Mouse (Mus musculus) intestine, postnatal 0 days (tissue): Measurements from ENCODE around the gene Plin4. TPM values are rescaled to one million over a fixed set of nuclear protein-coding genes. Genes with fewer than 3 reads are reported as not detected.

Experiments
- ATAC-seq: fragments of 200-750 bp; cut with Nextera tagmentation; 2 replicates; pipeline ENCODE4 v1.8.0; 2017; ENCODE audit warnings: mild to moderate bottlenecking, moderate TSS enrichment, moderate library complexity
- H3K27ac ChIP-seq: fragments of 300-500 bp; sonication (generic); 2 replicates; pipeline ENCODE4 v1.5.1; 2014; ENCODE audit warnings: mild to moderate bottlenecking, low read depth, low read length, moderate library complexity
- H3K27me3 ChIP-seq: fragments of 300-500 bp; sonication (generic); replicated peaks from 2 replicates; pipeline ENCODE4 v1.6.1; 2014; ENCODE audit warnings: low read length, mixed read lengths; ENCODE audit not compliant: control insufficient read depth, insufficient read depth
- H3K36me3 ChIP-seq: fragments of 300-500 bp; sonication (generic); 2 replicates; pipeline ENCODE4 v1.6.1; 2014; ENCODE audit warnings: mild to moderate bottlenecking, moderate library complexity; ENCODE audit not compliant: control insufficient read depth, insufficient read depth
- H3K4me1 ChIP-seq: fragments of 300-500 bp; sonication (generic); replicated peaks from 2 replicates; pipeline ENCODE4 v1.6.1; 2014; ENCODE audit warnings: antibody characterized with exemption, low read length, mixed read lengths; ENCODE audit not compliant: control insufficient read depth, insufficient read depth
- H3K4me2 ChIP-seq: fragments of 300-500 bp; sonication (generic); replicated peaks from 2 replicates; pipeline ENCODE4 v1.6.1; 2014; ENCODE audit warnings: low read depth, mild to moderate bottlenecking, moderate library complexity
- H3K4me3 ChIP-seq: fragments of 300-500 bp; sonication (generic); 2 replicates; pipeline ENCODE4 v1.5.1; 2014; ENCODE audit warnings: low read depth, low read length
- H3K9ac ChIP-seq: fragments of 300-500 bp; sonication (generic); 2 replicates; pipeline ENCODE4 v1.6.1; 2014; ENCODE audit warnings: mild to moderate bottlenecking, low read depth, low read length
- H3K9me3 ChIP-seq: fragments of 300-500 bp; sonication (generic); 2 replicates; pipeline ENCODE4 v1.6.1; 2016; ENCODE audit warnings: mixed run types; ENCODE audit not compliant: control insufficient read depth
- CTCF ChIP-seq: sonication (generic); IDR thresholded peaks from 2 replicates; pipeline ENCODE4 v1.5.1; 2016; ENCODE audit warnings: low read depth, mild to moderate bottlenecking, control low read depth, antibody characterized with exemption, moderate library complexity
- WGBS: fragments of 180-500 bp; shearing (Covaris S2); extraction: QIAGEN DNeasy Blood & Tissue Kit; methylation state at CpG from one replicate; pipeline ENCODE4 v1.1.7; 2014; 5-methylcytosine and 5-hydroxymethylcytosine counted together
- polyA plus RNA-seq: library from polyadenylated mRNA; unstranded; fragments of >200 nt; fragmentation: Nextera tagmentation; extraction: Ambion mirVana; gene quantifications from 2 replicates; pipeline ENCODE4 v1.2.1, GENCODE M21; 2015

The Plin4 gene
- polyA plus RNA-seq, 1 experiment from 2014 or later: 0.30 TPM

DNA sequence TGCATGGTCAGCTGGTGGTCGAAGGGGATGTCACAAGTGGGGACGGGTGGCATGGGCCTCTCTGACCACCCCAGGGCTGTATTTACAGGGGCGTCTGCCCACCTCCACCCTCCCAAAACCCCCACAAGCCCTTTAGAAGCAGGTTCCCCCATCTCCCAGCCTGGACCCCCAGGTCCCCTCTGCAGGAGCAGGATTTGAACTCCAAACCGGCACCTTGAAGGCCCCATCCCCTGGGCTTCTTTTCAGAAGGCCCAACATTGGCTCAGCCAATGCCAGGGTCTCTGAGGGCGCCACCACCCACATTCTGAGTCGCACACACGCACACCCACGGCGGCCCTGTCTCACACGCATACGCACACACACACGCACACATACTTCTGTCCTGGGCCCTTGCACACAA, 13.6 kb upstream of the Plin4 start:
- Histone ChIP-seq H3K27ac (no peak overlapping the region), H3K9ac (no peak overlapping the region), H3K27me3 (peaks cover 61% of the 10 kb centered on the region), H3K4me1 (no peaks in the 10 kb centered on the region; the same call in 1 of the 2 replicates), H3K9me3 (peaks cover 9% of the 10 kb centered on the region), H3K4me2 (no peak overlapping the region), H3K36me3 (peaks cover 5% of the 10 kb centered on the region; the same call in 1 of the 2 replicates), H3K4me3 (no peak overlapping the region)
- no peak for ATAC-seq
- 90% methylated on average over 12 of the region's 12 CpGs for WGBS
- no peak for TF ChIP-seq CTCF

DNA sequence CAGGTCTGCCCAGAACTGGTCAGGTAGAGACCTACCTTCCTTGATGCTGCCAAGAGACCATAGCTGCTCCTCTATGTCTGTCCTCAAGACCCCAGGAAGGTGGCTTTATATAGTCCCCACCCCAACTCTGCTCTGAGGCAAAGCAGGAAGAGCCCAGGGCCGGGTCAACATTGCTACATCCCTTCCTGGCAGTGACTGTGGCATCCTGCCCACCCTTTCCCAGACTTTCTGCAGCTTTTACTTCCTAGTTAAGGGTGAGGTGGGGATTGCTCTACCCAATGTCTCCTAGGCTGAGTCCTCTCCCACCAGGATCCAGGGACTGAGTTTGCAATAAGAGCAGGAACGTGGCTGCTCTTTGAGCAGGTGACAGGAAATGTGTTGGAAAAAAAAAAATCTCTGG, 12.2 kb upstream of the Plin4 start, which contains the start of gene Lrg1:
Gene Lrg1, minus strand, starts transcription at position 176 of the 400 bp plus-strand sequence.
- Histone ChIP-seq H3K36me3 (peaks cover 5% of the 10 kb centered on the region; the same call in 1 of the 2 replicates), H3K4me2 (no peak within 1 kb of the TSS), H3K27ac (no peak within 1 kb of the TSS), H3K4me3 (no peak within 1 kb of the TSS), H3K9me3 (peaks cover 9% of the 10 kb centered on the region), H3K27me3 (peaks cover 61% of the 10 kb centered on the region), H3K4me1 (peaks cover 4% of the 10 kb centered on the region; the same call in 1 of the 2 replicates), H3K9ac (no peak within 1 kb of the TSS)
- no peak for ATAC-seq
- TF ChIP-seq CTCF: no peak
- 53% methylated on average over 2 of the region's 2 CpGs for WGBS

DNA sequence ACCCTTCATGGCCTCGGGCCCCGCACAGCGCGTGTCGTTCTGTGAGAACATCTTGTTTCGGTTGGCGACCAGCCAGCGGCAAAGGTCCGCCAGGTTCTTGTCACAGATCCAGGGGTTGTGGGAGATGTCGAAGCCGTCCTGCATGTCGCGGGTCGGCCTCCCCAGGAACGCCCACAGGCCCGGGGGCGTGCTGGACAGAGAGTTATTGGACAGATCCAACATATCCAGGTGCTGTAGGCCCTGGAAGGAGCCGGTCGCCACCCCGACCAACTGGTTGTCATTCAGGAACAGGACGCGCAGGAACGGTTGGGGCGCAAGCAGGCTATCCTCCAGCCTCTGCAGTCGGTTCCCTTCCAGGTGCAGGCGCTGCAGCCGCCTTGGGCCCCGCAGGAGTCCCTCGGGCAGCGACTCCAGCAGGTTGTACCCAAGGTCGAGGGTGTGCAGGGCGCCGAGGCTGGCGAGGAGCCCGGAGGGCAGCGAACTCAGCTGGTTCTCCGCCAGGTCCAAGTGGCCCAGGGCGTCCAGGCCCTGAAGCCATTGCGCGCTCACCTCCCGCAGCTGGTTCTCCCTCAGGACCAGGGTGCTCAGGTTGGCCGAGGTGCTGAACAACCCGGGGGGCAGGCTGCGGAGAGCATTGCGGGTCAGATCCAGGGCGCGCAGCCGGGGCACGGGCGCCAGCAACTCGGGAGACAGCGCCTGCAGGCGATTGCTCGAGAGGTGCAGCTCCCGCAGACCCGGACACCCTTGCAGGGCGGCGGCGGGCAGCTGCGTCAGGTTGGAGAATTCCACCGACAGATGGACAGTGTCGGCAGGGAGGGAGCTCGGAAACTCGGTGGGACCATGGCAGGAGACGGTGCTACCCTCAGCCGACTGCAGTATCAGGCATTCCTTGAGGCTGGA, 10.6 kb upstream of the Plin4 start:
- peaks cover 5% of the 10 kb centered on the region; the same call in 1 of the 2 replicates for H3K36me3 ChIP-seq
- peaks cover 61% of the 10 kb centered on the region for H3K27me3 ChIP-seq
- peak overlapping the region; percentile 22 for H3K4me3 ChIP-seq
- ATAC-seq: no peak
- no peak overlapping the region for H3K27ac ChIP-seq
- TF ChIP-seq CTCF: no peak
- H3K4me1 ChIP-seq: peaks cover 4% of the 10 kb centered on the region; the same call in 1 of the 2 replicates
- H3K9me3 ChIP-seq: peaks cover 9% of the 10 kb centered on the region
- peak overlapping the region; percentile 48 for H3K4me2 ChIP-seq
- 4% methylated on average over 66 of the region's 66 CpGs for WGBS
- H3K9ac ChIP-seq: no peak overlapping the region

DNA sequence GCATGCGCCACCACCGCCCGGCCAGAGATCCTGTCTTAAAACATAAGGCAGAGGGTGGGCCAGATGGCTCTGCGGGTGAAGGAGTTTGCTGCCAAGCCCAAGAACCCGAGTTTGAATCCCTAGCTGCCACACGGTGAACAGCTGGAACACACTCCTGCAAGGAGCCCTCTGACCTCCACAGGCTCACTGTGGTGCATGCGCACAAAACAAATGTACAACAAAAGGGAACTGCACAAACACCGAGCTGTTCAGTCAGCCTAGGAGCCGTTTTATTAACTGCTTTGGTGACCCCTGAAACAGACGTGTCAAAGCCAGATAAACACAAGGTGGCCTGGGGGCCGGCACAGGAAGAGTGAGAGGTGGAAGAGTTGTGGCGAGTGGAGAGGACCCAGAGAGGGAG, 9.8 kb upstream of the Plin4 start:
- no peak overlapping the region for H3K27ac ChIP-seq
- H3K27me3 ChIP-seq: peaks cover 60% of the 10 kb centered on the region
- WGBS: 40% methylated on average over 12 of the region's 12 CpGs
- no peak overlapping the region for H3K9ac ChIP-seq
- H3K36me3 ChIP-seq: peaks cover 5% of the 10 kb centered on the region; the same call in 1 of the 2 replicates
- H3K9me3 ChIP-seq: peaks cover 9% of the 10 kb centered on the region
- TF ChIP-seq CTCF: no peak
- ATAC-seq: no peak
- peaks cover 4% of the 10 kb centered on the region; the same call in 1 of the 2 replicates for H3K4me1 ChIP-seq
- no peak overlapping the region for H3K4me3 ChIP-seq
- peak overlapping the region; percentile 48 for H3K4me2 ChIP-seq

DNA sequence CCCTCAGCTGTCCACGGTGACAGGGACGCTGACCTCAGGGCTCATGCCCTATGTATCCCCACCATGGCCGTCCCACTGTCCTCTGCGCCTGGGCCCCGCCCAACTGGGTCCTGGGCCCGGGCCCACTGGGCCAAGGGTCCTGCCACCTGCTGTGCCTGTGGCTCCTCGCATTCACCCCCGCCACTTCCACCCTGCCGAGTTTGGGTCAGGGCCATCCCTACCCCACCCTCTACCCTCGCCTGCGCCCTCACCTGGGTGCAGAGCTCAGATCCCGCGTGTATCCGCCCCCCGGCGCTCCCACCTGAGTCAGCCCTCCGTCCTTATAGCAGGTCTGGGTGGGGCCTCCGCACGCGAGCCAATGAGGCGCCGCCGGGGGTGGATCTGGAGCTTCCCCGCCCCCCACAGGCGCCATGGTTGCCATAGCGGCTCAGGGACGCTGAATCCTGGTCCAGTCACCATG, 7.7 kb upstream of the Plin4 start, which contains the start of gene Plin5:
Gene Plin5, minus strand, starts transcription at position 346 of the 460 bp plus-strand sequence.
- peak within 1 kb of the TSS; percentile 31 for H3K4me3 ChIP-seq
- H3K4me2 ChIP-seq: peak within 1 kb of the TSS; percentile 70
- H3K27me3 ChIP-seq: peaks cover 41% of the 10 kb centered on the region
- H3K4me1 ChIP-seq: peaks cover 4% of the 10 kb centered on the region; the same call in 1 of the 2 replicates
- H3K9me3 ChIP-seq: peaks cover 4% of the 10 kb centered on the region
- under 1% methylated on average over 27 of the region's 27 CpGs for WGBS
- H3K27ac ChIP-seq: no peak within 1 kb of the TSS
- no peak within 1 kb of the TSS for H3K9ac ChIP-seq
- no peak for TF ChIP-seq CTCF
- ATAC-seq: peak; percentile 36; the same call in 1 of the 2 replicates
- H3K36me3 ChIP-seq: no peaks in the 10 kb centered on the region

DNA sequence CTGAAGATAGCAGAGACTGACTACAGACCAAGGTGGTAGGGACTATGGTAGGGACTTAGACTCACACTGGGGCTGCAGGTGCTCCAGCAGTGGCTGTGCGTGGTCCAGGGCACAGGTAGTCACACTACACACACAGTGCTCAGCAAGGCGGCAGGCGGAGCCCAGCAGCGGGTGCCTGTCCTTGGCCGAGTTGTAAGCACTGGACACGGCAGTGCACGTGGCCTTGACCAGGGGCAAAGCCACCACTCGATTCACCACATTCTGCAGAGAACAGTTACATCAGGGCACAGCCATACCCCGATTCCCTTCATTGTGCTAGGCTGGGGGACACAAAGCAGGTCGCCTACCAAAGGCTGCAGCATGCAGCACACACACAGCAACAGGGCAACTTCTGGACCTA, 6.6 kb upstream of the Plin4 start:
- no peaks in the 10 kb centered on the region for H3K36me3 ChIP-seq
- no peak overlapping the region for H3K27ac ChIP-seq
- no peak for ATAC-seq
- no peak overlapping the region for H3K4me2 ChIP-seq
- no peak overlapping the region for H3K4me3 ChIP-seq
- WGBS: 66% methylated on average over 10 of the region's 10 CpGs
- H3K9me3 ChIP-seq: no peaks in the 10 kb centered on the region
- no peak overlapping the region for H3K9ac ChIP-seq
- H3K4me1 ChIP-seq: peaks cover 4% of the 10 kb centered on the region; the same call in 1 of the 2 replicates
- H3K27me3 ChIP-seq: peaks cover 30% of the 10 kb centered on the region
- TF ChIP-seq CTCF: no peak
